Comparison of ENCODE assay signal across 9 mouse cellular contexts in the genomic region with DNA sequence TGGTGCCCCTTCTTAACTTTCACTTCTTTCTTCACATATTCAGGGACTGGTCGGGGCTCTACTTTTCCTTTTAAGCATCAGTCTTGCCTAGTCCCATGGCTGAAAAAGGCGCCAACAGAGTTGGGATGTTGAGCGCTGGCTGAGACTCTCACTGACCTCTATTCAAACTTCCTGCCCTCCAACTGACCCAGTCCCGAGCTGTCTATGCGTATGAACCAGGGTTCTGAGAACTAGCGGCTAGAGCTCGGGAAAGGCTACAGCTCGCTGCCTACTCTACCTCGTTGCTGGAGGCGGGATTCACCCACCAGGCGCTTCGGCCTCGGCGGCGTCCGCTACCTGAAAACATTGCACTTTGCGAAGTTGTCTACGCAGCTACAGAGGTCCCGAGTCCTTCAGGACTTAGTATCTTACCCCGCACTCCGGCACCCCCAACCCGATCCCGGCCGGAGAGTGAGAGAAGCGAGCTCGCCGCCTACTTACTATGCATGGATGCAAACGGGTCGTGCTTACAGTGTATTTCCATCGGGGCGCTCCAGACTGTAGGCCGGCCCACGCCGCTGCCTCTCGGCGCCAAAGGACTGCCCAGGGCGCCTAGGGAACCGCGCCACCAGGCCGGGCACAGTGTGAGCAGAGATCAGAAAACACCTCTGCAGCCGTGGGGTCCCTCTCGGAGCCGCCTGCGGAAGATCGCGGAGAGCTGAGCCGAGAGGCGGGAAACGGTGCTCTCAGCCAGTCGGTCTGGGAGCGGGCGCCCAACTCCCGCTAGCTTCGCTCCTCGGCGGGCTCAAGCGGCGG. TPM values are rescaled to one million over a fixed set of nuclear protein-coding genes. Genes with fewer than 3 reads are reported as not detected.
DNase-seq lines count a peak whose midpoint lies in the region; ATAC-seq and TF ChIP-seq lines count a peak whose summit lies in the region.
"Had no signal": no experiment of that assay in that cellular context is flagged by ENCODE, and none has a peak within 500 bp of the region (broad histone marks: within the 10 kb centered on the region; RNA-seq: fewer than 3 reads in every experiment).

No protein-coding gene starts in this region.

- peak overlapping the region; percentile 65 for H3K4me3 ChIP-seq in gastrocnemius, adult 2 months
- 0 out of 2 replicates have a peak overlapping the region, but pooled peaks have one; percentile 27 for H3K4me3 ChIP-seq in forebrain, postnatal 0 days (ENCODE audit: low read depth, low read length)
- H3K4me3 ChIP-seq in liver, embryonic 13.5 days (replicated peaks), result peak overlapping the region; percentile 41

- no peak overlapping the region for H3K27ac ChIP-seq in gastrocnemius, adult 2 months
- H3K27ac ChIP-seq in forebrain, postnatal 0 days (ENCODE audit: low read depth, low read length), result no peak overlapping the region
- H3K27ac ChIP-seq in liver, embryonic 13.5 days, result no peak overlapping the region

- H3K4me1 ChIP-seq in forebrain, postnatal 0 days (ENCODE audit: insufficient read depth), result no peaks in the 10 kb centered on the region
- peaks cover 17% of the 10 kb centered on the region for H3K4me1 ChIP-seq in liver, embryonic 13.5 days (replicated peaks)

- H3K36me3 ChIP-seq in forebrain, postnatal 0 days (ENCODE audit: insufficient read depth), result no peaks in the 10 kb centered on the region
- no peaks in the 10 kb centered on the region for H3K36me3 ChIP-seq in liver, embryonic 13.5 days
- H3K36me3 ChIP-seq: G1E had no signal

- no peaks in the 10 kb centered on the region for H3K9me3 ChIP-seq in forebrain, postnatal 0 days (ENCODE audit: low read length)
- no peaks in the 10 kb centered on the region for H3K9me3 ChIP-seq in liver, embryonic 13.5 days (replicated peaks)

- 1% methylated on average over 58 of the region's 58 CpGs for WGBS in forebrain, postnatal 0 days
- 3% methylated on average over 58 of the region's 58 CpGs for WGBS in liver, embryonic 13.5 days (ENCODE audit: insufficient replicate concordance)

- H3K27me3 ChIP-seq in forebrain, postnatal 0 days (ENCODE audit: insufficient read depth, low read length), result peaks cover 73% of the 10 kb centered on the region
- H3K27me3 ChIP-seq in liver, embryonic 13.5 days, result peaks cover 98% of the 10 kb centered on the region

- DNase-seq in gastrocnemius, adult 2 months, result no peak
- no peak for DNase-seq in gastrocnemius, adult 18-20 months (ENCODE audit: low spot score)
- DNase-seq in ES-CJ7 (ENCODE audit: low read depth, low spot score) (peak; percentile 25), adipocyte (ENCODE audit: low spot score) (no peak)
- DNase-seq in forebrain, postnatal 0 days, result peak; percentile 60
- DNase-seq in liver, embryonic 13.5 days, result no peak
- DNase-seq in testis, postnatal 14 days (ENCODE audit: low spot score), result peak; percentile 8
- no peak for DNase-seq in layer of hippocampus, adult 18-20 months (ENCODE audit: low spot score in 2 of 2)

- H3K9ac ChIP-seq in forebrain, postnatal 0 days, result no peak overlapping the region
- no peak overlapping the region for H3K9ac ChIP-seq in liver, embryonic 13.5 days

- peak; percentile 9; the same call in 1 of the 2 replicates for ATAC-seq in forebrain, postnatal 0 days
- no peak for ATAC-seq in liver, embryonic 13.5 days (ENCODE audit: low read depth)

- no peak for TF ChIP-seq CTCF in gastrocnemius, adult 2 months (IDR thresholded peaks at IDR 0.05)
- no peak for TF ChIP-seq CTCF in forebrain, postnatal 0 days (IDR thresholded peaks at IDR 0.05; ENCODE audit: low read depth)

- peak overlapping the region; percentile 47; the same call in 1 of the 2 replicates for H3K4me2 ChIP-seq in forebrain, postnatal 0 days (ENCODE audit: low read depth)
- peak overlapping the region; percentile 63 for H3K4me2 ChIP-seq in liver, embryonic 13.5 days

- intact Hi-C loops in gastrocnemius, adult 2 months (cut with DNase I), result no loop called here

RNA-seq across cellular contexts. Expression of gene Pax5, which starts 7.2 kb away (rescaled TPM):
- under 1 TPM in 1 of 2 experiments, not detected in 1; 0.10 TPM for total RNA-seq in gastrocnemius, adult 2 months (2021)
- under 1 TPM in 1 of 2 experiments, not detected in 1; 0.02 TPM for total RNA-seq in gastrocnemius, adult 18-20 months (2021)
- 0.14 and 1.5 TPM in 2 replicates for total RNA-seq in forebrain, postnatal 0 days (2014; rRNA removed)
- 0.01 TPM in 1 of 2 replicates, not detected in the other for polyA plus RNA-seq in forebrain, postnatal 0 days (2015; fragmentation: Nextera tagmentation; extraction: Ambion mirVana)
- polyA plus RNA-seq in liver, embryonic 13.5 days (2015; fragmentation: Nextera tagmentation; extraction: Ambion mirVana), result 0.01 and 0.09 TPM in 2 replicates
- total RNA-seq in layer of hippocampus, adult 18-20 months (2021), result under 1 TPM; 0.25 to 0.30 TPM
- polyA plus RNA-seq: G1E had no signal

RNA-seq across cellular contexts. Expression of gene Zcchc7, which starts 52.6 kb away (rescaled TPM):
- total RNA-seq in gastrocnemius, adult 2 months (2021), result 10 to 100 TPM; 20.4 to 20.8 TPM
- 10 to 100 TPM; 15.8 to 17.9 TPM for total RNA-seq in gastrocnemius, adult 18-20 months (2021)
- total RNA-seq in forebrain, postnatal 0 days (2014; rRNA removed), result 23.6 and 24.1 TPM in 2 replicates
- 18.1 and 27.5 TPM in 2 replicates for polyA plus RNA-seq in forebrain, postnatal 0 days (2015; fragmentation: Nextera tagmentation; extraction: Ambion mirVana)
- 18.4 and 18.7 TPM in 2 replicates for polyA plus RNA-seq in liver, embryonic 13.5 days (2015; fragmentation: Nextera tagmentation; extraction: Ambion mirVana)
- total RNA-seq in layer of hippocampus, adult 18-20 months (2021), result 10 to 100 TPM; 52.2 to 64.9 TPM

Comparison
In these comparisons a context has a peak if more than half of its experiments do, and no peak if none do; other contexts are left out.
1. DNase-seq: peak in ES-CJ7 (single experiment), forebrain, postnatal 0 days (single experiment) and testis, postnatal 14 days (single experiment); none in gastrocnemius, adult 2 months (single experiment), gastrocnemius, adult 18-20 months (single experiment), liver, embryonic 13.5 days (single experiment), layer of hippocampus, adult 18-20 months (0 of 2) and adipocyte (single experiment).
2. Peak in every context shown above with its lines, with median percentiles within 50 percentile points of each other: H3K4me3 ChIP-seq.